ENCODE assay signal across 8 mouse cellular contexts in genomic region chr2:49312629-49313447, GRCm38 (mm10).
DNase-seq lines count a peak whose midpoint lies in the region; ATAC-seq lines count a peak whose summit lies in the region.

No protein-coding gene starts in this region.

- DNase-seq in MN1 (ENCODE audit: low spot score), result peak; percentile 91
- DNase-seq in cerebellum, adult 9-11 months, result peak; percentile 84
- peak; percentile 75 to 95 for DNase-seq in frontal cortex, adult 2 months (ENCODE audit: extremely low spot score in 1 of 2, low spot score in 1 of 2)
- DNase-seq in hindbrain, embryonic 11.5 days (ENCODE audit: low spot score), result peak; percentile 85
- peak; percentile 91 to 94 for DNase-seq in layer of hippocampus, postnatal 10 days (ENCODE audit: low spot score in 2 of 2)
- DNase-seq in lung, postnatal 10 days, result peak; percentile 91
- peak; percentile 83 for DNase-seq in ovary, postnatal 36 days (ENCODE audit: low spot score)
- DNase-seq in thymus, postnatal 25 days, result peak; percentile 86

- H3K36me3 ChIP-seq in hindbrain, embryonic 11.5 days (ENCODE audit: control insufficient read depth, insufficient read depth, low read length), result no peaks in the 10 kb centered on the region

- H3K27ac ChIP-seq in hindbrain, embryonic 11.5 days (ENCODE audit: low read depth, low read length), result no peak overlapping the region

- peak overlapping the region; percentile 21 for H3K4me3 ChIP-seq in hindbrain, embryonic 11.5 days (ENCODE audit: low read depth, low read length)

- 51% methylated on average over 19 of the region's 19 CpGs for WGBS in hindbrain, embryonic 11.5 days

- H3K4me2 ChIP-seq in hindbrain, embryonic 11.5 days (replicated peaks; ENCODE audit: low read depth, low read length), result peak overlapping the region; percentile 33

- ATAC-seq in hindbrain, embryonic 11.5 days (ENCODE audit: low FRiP score), result peak; percentile 92

- H3K9me3 ChIP-seq in hindbrain, embryonic 11.5 days (ENCODE audit: control insufficient read depth, low read length), result no peaks in the 10 kb centered on the region

- H3K27me3 ChIP-seq in hindbrain, embryonic 11.5 days (ENCODE audit: control insufficient read depth, insufficient read depth, low read length), result no peaks in the 10 kb centered on the region

- no peak overlapping the region for H3K9ac ChIP-seq in hindbrain, embryonic 11.5 days (ENCODE audit: low read depth, low read length)

- no peaks in the 10 kb centered on the region for H3K4me1 ChIP-seq in hindbrain, embryonic 11.5 days (replicated peaks; ENCODE audit: control insufficient read depth, insufficient read depth, low read length)
